Mouse (Mus musculus): ENCODE data around the gene Nifk. TPM values are rescaled to one million over a fixed set of nuclear protein-coding genes. Genes with fewer than 3 reads are reported as not detected.
A peak's percentile ranks its signal among the peaks of the same experiment; 100 is the strongest.

Nifk gene
- polyA plus RNA-seq, 1 experiment from 2014 or later, result 53.3 TPM

GRCm38 (mm10) chr1:118334749-118335713, 13.4 kb downstream of the Nifk start:
- DNase-seq (ENCODE audit: low read depth, low spot score) (no peak), ATAC-seq (no peak)
- ChIA-PET POLR2A (no interaction called here), CTCF (interaction anchor here (1.0 to 1.1 kb wide), 3 partner anchors 9 to 163 kb away, joined by 3 to 4 read pairs (median 3); no protein-coding TSS in a partner anchor)
- TF ChIP-seq CTCF (IDR thresholded peaks at IDR 0.05), result no peak
- no peaks in the 10 kb centered on the region for H3K27me3 ChIP-seq
- in situ Hi-C loops (cut with MboI; ENCODE audit: low pct_unique_long_range_greater_than_20kb), result loop anchor here (5.0 to 25.0 kb wide), 2 partner anchors 422 to 727 kb away; partner anchors contain the start of gene Gli2

GRCm38 (mm10) chr1:118335847-118336246, 14.2 kb downstream of the Nifk start:
- peak; percentile 38 for TF ChIP-seq CTCF (IDR thresholded peaks at IDR 0.05)
- no peaks in the 10 kb centered on the region for H3K27me3 ChIP-seq
- ATAC-seq (no peak), DNase-seq (ENCODE audit: low read depth, low spot score) (no peak)
- CTCF ChIA-PET, result interaction anchor here (1.0 to 1.6 kb wide), 4 partner anchors 11 to 162 kb away, joined by 3 read pairs; no protein-coding TSS in a partner anchor
- POLR2A ChIA-PET, result interaction anchor here (0.7 kb wide), 1 partner anchor 121 kb away, joined by 10 read pairs; no protein-coding TSS in a partner anchor
- in situ Hi-C loops (cut with MboI; ENCODE audit: low pct_unique_long_range_greater_than_20kb), result loop anchor here (25.0 kb wide), 1 partner anchor 726 kb away; the partner anchor contains the start of gene Gli2

- ATAC-seq (no peak), DNase-seq (ENCODE audit: low read depth, low spot score) (no peak)
- CTCF ChIA-PET, result interaction anchor here (1.1 kb wide), 1 partner anchor 26 kb away, joined by 4 read pairs; no protein-coding TSS in a partner anchor
- in situ Hi-C loops (cut with MboI; ENCODE audit: low pct_unique_long_range_greater_than_20kb), result loop anchor here (25.0 kb wide), 1 partner anchor 724 kb away; the partner anchor contains the start of gene Gli2
- no peak for TF ChIP-seq CTCF (IDR thresholded peaks at IDR 0.05)
- POLR2A ChIA-PET, result no interaction called here
- H3K27me3 ChIP-seq, result no peaks in the 10 kb centered on the region
Measured at GRCm38 (mm10) chr1:118337921-118338320, 16.3 kb downstream of the Nifk start.

- in situ Hi-C loops (cut with MboI; ENCODE audit: low pct_unique_long_range_greater_than_20kb), result loop anchor here (25.0 kb wide), 1 partner anchor 718 kb away; the partner anchor contains the start of gene Gli2
- H3K27me3 ChIP-seq, result no peaks in the 10 kb centered on the region
- ChIA-PET CTCF (interaction anchor here (2.1 kb wide), 1 partner anchor 115 kb away, joined by 8 read pairs; no protein-coding TSS in a partner anchor), POLR2A (interaction anchor here (0.6 to 1.4 kb wide), 2 partner anchors 11 to 45 kb away, joined by 3 read pairs; partner anchors contain the start of gene Clasp1)
- DNase-seq (ENCODE audit: low read depth, low spot score), result peak; percentile 17
- ATAC-seq, result peak; percentile 91
- no peak for TF ChIP-seq CTCF (IDR thresholded peaks at IDR 0.05)
Measured at GRCm38 (mm10) chr1:118343649-118344435, 22.2 kb downstream of the Nifk start.

- ATAC-seq, result no peak
- ChIA-PET POLR2A (no interaction called here), CTCF (interaction anchor here (1.1 to 1.3 kb wide), 2 partner anchors 9 to 143 kb away, joined by 3 to 4 read pairs; no protein-coding TSS in a partner anchor)
- no peaks in the 10 kb centered on the region for H3K27me3 ChIP-seq
- in situ Hi-C loops (cut with MboI; ENCODE audit: low pct_unique_long_range_greater_than_20kb), result loop anchor here (25.0 kb wide), 1 partner anchor 712 kb away; the partner anchor contains the start of gene Gli2
- no peak for DNase-seq (ENCODE audit: low read depth, low spot score)
- no peak for TF ChIP-seq CTCF (IDR thresholded peaks at IDR 0.05)
Measured at GRCm38 (mm10) chr1:118349922-118350321, 28.3 kb downstream of the Nifk start.

- TF ChIP-seq CTCF (IDR thresholded peaks at IDR 0.05), result no peak
- in situ Hi-C loops (cut with MboI; ENCODE audit: low pct_unique_long_range_greater_than_20kb), result no loop called here
- DNase-seq (ENCODE audit: low read depth, low spot score), result peak; percentile 33
- POLR2A ChIA-PET, result interaction anchor here (1.2 kb wide), 2 partner anchors 11 to 21 kb away, joined by 3 to 5 read pairs; no protein-coding TSS in a partner anchor
- CTCF ChIA-PET, result interaction anchor here (0.6 to 1.5 kb wide), 6 partner anchors 9 to 134 kb away, joined by 3 to 4 read pairs (median 3); no protein-coding TSS in a partner anchor
- peak; percentile 45 for ATAC-seq
- H3K27me3 ChIP-seq, result no peaks in the 10 kb centered on the region
Measured at GRCm38 (mm10) chr1:118359071-118359761, 37.6 kb downstream of the Nifk start.

- ChIA-PET CTCF (interaction anchor here (0.8 to 1.7 kb wide), 7 partner anchors 11 to 392 kb away, joined by 3 to 8 read pairs (median 4); no protein-coding TSS in a partner anchor), POLR2A (interaction anchor here (1.2 kb wide), 1 partner anchor 20 kb away, joined by 5 read pairs; no protein-coding TSS in a partner anchor)
- peak; percentile 62 for TF ChIP-seq CTCF (IDR thresholded peaks at IDR 0.05)
- H3K27me3 ChIP-seq, result no peaks in the 10 kb centered on the region
- in situ Hi-C loops (cut with MboI; ENCODE audit: low pct_unique_long_range_greater_than_20kb), result no loop called here
- DNase-seq (ENCODE audit: low read depth, low spot score), result no peak
- ATAC-seq, result no peak
Measured at GRCm38 (mm10) chr1:118367970-118368369, 46.3 kb downstream of the Nifk start.

GRCm38 (mm10) chr1:118368721-118369461, 47.3 kb downstream of the Nifk start:
- TF ChIP-seq CTCF (IDR thresholded peaks at IDR 0.05), result no peak
- ATAC-seq, result peak; percentile 77
- in situ Hi-C loops (cut with MboI; ENCODE audit: low pct_unique_long_range_greater_than_20kb), result no loop called here
- POLR2A ChIA-PET, result interaction anchor here (1.2 to 1.4 kb wide), 2 partner anchors 10 to 19 kb away, joined by 5 read pairs; no protein-coding TSS in a partner anchor
- no peaks in the 10 kb centered on the region for H3K27me3 ChIP-seq
- no peak for DNase-seq (ENCODE audit: low read depth, low spot score)
- CTCF ChIA-PET, result interaction anchor here (0.8 to 1.7 kb wide), 7 partner anchors 12 to 391 kb away, joined by 3 to 8 read pairs (median 4); no protein-coding TSS in a partner anchor
